Mouse (Mus musculus) kidney, embryonic 14.5 days (tissue): ENCODE measurements at regions not wholly inside any gene's neighbourhood (a gene's known extent, or its start where the extent isn't known, plus 50 kb on each side); places are given as distances from the start of the nearest gene placed in this dataset.

Source experiments
- ATAC-seq: fragments of 200-750 bp; cut with Nextera tagmentation; 2 replicates; pipeline ENCODE4 v1.8.0; 2017; ENCODE audit warnings: moderate number of reproducible peaks, mild to moderate bottlenecking, moderate TSS enrichment, moderate library complexity; ENCODE audit not compliant: low FRiP score, low TSS enrichment
- H3K27ac ChIP-seq: fragments of 300-500 bp; sonication (generic); 2 replicates; pipeline ENCODE4 v1.5.1; 2014; ENCODE audit warnings: low read depth, mild to moderate bottlenecking, low read length, moderate library complexity, mixed read lengths
- H3K27me3 ChIP-seq: fragments of 300-500 bp; sonication (generic); 2 replicates; pipeline ENCODE4 v1.6.1; 2014; ENCODE audit warnings: mild to moderate bottlenecking, low read length; ENCODE audit not compliant: control insufficient read depth, insufficient read depth
- H3K36me3 ChIP-seq: fragments of 300-500 bp; sonication (generic); 2 replicates; pipeline ENCODE4 v1.6.1; 2014; ENCODE audit warnings: low read length, mixed read lengths; ENCODE audit not compliant: control insufficient read depth, insufficient read depth
- H3K4me1 ChIP-seq: fragments of 300-500 bp; sonication (generic); 2 replicates; pipeline ENCODE4 v1.6.1; 2014; ENCODE audit warnings: low read length, mixed read lengths; ENCODE audit not compliant: control insufficient read depth, insufficient read depth
- H3K4me2 ChIP-seq: fragments of 300-500 bp; sonication (generic); replicated peaks from 2 replicates; pipeline ENCODE4 v1.6.1; 2014; ENCODE audit warnings: low read depth, mild to moderate bottlenecking, low read length
- H3K4me3 ChIP-seq: fragments of 300-500 bp; sonication (generic); 2 replicates; pipeline ENCODE4 v1.5.1; 2014; ENCODE audit warnings: mild to moderate bottlenecking, low read length
- H3K9ac ChIP-seq: fragments of 300-500 bp; sonication (generic); 2 replicates; pipeline ENCODE4 v1.6.1; 2014; ENCODE audit warnings: low read depth, mild to moderate bottlenecking, low read length, moderate library complexity
- H3K9me3 ChIP-seq: fragments of 300-500 bp; sonication (generic); 2 replicates; pipeline ENCODE4 v1.6.1; 2016; ENCODE audit warnings: low read length; ENCODE audit not compliant: control insufficient read depth
- WGBS: fragments of 180-500 bp; shearing (Covaris S2); extraction: QIAGEN DNeasy Blood & Tissue Kit; methylation state at CpG from one replicate; pipeline ENCODE4 v1.1.7; 2014; 5-methylcytosine and 5-hydroxymethylcytosine counted together

DNA sequence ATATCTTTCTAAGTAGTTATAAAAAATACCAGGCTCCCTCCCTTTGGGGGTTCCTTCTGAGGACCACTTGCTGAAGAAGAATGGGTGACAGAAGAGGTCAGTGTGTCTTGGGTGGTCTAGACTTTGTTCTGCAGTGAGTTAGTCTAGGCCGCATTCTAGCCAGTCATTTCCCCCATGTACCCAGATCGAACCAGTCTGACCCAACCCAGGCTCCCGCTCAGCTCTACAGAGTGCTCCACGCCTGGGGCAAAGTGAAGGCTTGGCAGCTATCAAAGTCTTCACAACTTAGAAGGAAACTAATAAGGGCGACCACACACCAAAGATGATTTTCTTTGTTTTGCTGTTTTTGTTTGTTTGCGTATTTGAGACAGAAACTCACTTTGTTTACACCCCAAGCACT is 92.4 kb upstream of the Marcks start:
- no peak for ATAC-seq
- Histone ChIP-seq H3K36me3 (no peaks in the 10 kb centered on the region), H3K9me3 (no peaks in the 10 kb centered on the region), H3K27ac (no peak overlapping the region), H3K4me2 (no peak overlapping the region), H3K4me1 (0 out of 2 replicates have a peak, but pooled peaks cover 3% of the 10 kb centered on the region), H3K4me3 (no peak overlapping the region), H3K27me3 (no peaks in the 10 kb centered on the region), H3K9ac (no peak overlapping the region)
- 84% methylated on average over 6 of the region's 6 CpGs for WGBS

DNA sequence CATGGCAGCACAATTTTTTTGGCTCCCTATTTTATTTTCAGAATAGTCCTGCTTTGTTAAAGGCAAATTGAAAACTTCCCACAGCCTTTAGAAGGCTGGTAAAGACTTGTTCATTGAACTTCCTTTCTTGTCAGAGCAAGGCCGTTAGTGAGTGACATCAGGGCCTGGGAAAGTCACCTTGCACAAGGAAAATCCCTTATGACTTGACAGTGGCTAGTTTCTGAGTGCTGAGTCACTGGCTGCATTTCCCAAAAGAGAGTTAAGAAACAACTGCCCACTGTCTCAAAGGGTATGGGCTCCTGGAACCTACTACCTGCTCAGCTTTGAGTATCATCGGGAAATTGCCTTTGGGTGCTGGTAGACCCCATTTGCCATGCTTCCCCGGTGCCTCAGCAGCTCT is 89.2 kb upstream of the Marcks start:
- 0 out of 2 replicates have a peak, but pooled peaks cover 3% of the 10 kb centered on the region for H3K4me1 ChIP-seq
- no peak overlapping the region for H3K9ac ChIP-seq
- ATAC-seq: no peak
- no peaks in the 10 kb centered on the region for H3K9me3 ChIP-seq
- H3K4me2 ChIP-seq: no peak overlapping the region
- H3K27me3 ChIP-seq: no peaks in the 10 kb centered on the region
- H3K4me3 ChIP-seq: no peak overlapping the region
- H3K27ac ChIP-seq: no peak overlapping the region
- no peaks in the 10 kb centered on the region for H3K36me3 ChIP-seq
- 79% methylated on average over 3 of the region's 3 CpGs for WGBS

DNA sequence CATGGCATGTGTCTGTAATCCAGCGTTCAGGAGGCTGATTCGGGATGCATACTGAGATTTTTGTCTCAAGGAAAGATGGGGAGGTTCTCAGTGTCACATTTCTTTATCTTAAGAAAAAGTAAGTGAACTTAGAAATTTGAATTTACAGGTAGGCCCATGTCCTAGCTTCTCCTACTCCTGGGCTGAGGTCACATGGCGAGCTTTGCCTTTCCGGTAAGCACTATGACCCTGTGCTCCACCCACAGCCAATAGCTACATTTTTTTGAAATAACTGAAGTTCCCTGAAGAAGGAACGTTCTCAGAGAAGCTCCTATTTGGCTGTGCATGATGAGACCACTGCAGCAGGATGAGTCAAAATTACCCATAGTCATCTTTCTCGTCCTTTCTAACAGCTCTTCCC is 83.0 kb upstream of the Marcks start:
- Histone ChIP-seq H3K4me1 (no peaks in the 10 kb centered on the region), H3K4me3 (no peak overlapping the region), H3K9me3 (no peaks in the 10 kb centered on the region), H3K27ac (no peak overlapping the region), H3K27me3 (no peaks in the 10 kb centered on the region), H3K9ac (no peak overlapping the region), H3K36me3 (no peaks in the 10 kb centered on the region), H3K4me2 (no peak overlapping the region)
- 81% methylated on average over 6 of the region's 6 CpGs for WGBS
- ATAC-seq: no peak

DNA sequence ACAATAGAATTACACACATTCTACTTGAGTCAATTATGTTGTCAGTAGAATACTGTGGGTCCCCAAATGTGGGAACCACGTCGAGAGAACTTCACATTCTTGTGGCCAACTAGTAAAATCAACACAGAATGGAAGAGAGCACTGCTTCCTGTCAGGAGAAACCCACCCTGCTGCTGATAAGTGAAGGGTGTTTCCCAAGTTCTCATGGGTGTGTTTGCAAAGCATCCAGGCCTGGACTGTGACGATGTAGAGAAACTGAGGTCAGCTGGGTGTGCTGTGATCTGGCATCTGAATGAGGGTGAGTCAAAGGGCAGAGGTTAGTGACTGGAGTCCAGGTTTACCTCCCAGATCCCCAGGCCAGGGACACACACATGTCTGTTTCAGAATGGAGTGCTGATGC is 81.7 kb upstream of the Marcks start:
- Histone ChIP-seq H3K36me3 (no peaks in the 10 kb centered on the region), H3K9ac (no peak overlapping the region), H3K4me3 (no peak overlapping the region), H3K4me2 (no peak overlapping the region), H3K4me1 (no peaks in the 10 kb centered on the region), H3K27me3 (no peaks in the 10 kb centered on the region), H3K9me3 (no peaks in the 10 kb centered on the region), H3K27ac (no peak overlapping the region)
- 63% methylated on average over 3 of the region's 3 CpGs for WGBS
- no peak for ATAC-seq

DNA sequence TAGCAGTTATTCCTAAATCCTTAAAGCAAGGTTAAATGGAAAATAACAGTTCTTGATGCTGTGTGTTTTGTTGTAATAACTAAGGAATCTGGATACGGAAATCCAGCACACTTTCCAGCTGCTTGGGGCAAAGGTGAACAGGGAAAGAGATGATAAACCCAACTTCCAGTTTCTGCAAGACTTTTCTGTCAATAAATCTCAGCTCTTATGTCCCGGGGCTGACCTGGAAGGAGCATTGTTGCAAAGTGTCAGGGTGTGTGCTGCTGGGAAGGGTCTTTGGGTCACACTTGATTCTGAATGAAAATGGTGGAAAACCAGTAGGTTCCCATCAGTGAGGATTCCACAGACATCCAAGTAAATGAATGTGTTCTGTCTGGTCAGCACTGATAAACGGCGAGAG is 81.2 kb upstream of the Marcks start:
- 52% methylated on average over 4 of the region's 4 CpGs for WGBS
- ATAC-seq: no peak
- Histone ChIP-seq H3K4me2 (no peak overlapping the region), H3K9ac (no peak overlapping the region), H3K36me3 (no peaks in the 10 kb centered on the region), H3K4me3 (no peak overlapping the region), H3K9me3 (no peaks in the 10 kb centered on the region), H3K27ac (no peak overlapping the region), H3K27me3 (no peaks in the 10 kb centered on the region), H3K4me1 (no peaks in the 10 kb centered on the region)

DNA sequence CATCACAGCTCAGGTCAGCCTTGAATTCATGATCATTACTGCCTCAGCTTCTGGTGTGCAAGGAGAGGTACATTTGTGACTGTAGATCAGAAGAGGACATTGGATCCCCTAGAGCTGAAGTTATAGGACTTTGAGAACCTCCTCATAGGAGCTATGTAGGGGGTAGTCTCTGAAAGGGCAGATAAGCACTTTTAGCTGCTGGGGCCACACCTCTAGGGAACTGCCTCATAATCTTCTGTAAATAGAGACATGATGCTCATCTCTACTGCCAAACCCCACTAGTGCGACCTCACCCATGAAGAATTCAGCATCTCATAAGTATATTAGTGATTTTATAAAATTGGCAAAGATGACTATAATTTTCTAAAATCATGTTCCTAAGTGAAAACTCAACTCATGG is 80.7 kb upstream of the Marcks start:
- Histone ChIP-seq H3K4me1 (no peaks in the 10 kb centered on the region), H3K36me3 (no peaks in the 10 kb centered on the region), H3K9me3 (no peaks in the 10 kb centered on the region), H3K4me2 (no peak overlapping the region), H3K27me3 (no peaks in the 10 kb centered on the region), H3K27ac (no peak overlapping the region), H3K4me3 (no peak overlapping the region), H3K9ac (no peak overlapping the region)
- ATAC-seq: no peak
- 97% methylated on average over 1 of the region's 1 CpGs for WGBS

DNA sequence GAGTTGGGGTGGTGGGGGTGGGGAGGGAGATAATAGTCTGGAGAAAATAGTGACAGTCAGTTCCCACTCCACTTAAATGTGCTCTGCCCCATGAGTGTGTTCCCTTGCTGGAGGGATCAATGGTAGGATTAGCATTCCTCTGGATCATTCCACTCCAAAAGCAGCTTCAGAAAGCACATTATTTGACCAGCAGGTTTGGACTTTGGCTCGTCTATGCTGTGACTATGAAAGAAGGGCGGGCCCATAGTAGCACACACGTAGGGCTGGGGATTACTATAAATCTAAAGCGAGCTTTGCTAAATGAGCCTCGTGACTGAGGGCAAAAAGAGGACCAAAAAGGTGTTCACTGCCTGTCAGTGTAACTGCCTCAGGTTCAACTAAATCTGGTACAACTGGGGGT is 75.9 kb upstream of the Marcks start:
- Histone ChIP-seq H3K27ac (no peak overlapping the region), H3K4me3 (no peak overlapping the region), H3K9ac (no peak overlapping the region), H3K36me3 (no peaks in the 10 kb centered on the region), H3K9me3 (no peaks in the 10 kb centered on the region), H3K4me1 (no peaks in the 10 kb centered on the region), H3K4me2 (no peak overlapping the region), H3K27me3 (no peaks in the 10 kb centered on the region)
- 66% methylated on average over 5 of the region's 5 CpGs for WGBS
- no peak for ATAC-seq

DNA sequence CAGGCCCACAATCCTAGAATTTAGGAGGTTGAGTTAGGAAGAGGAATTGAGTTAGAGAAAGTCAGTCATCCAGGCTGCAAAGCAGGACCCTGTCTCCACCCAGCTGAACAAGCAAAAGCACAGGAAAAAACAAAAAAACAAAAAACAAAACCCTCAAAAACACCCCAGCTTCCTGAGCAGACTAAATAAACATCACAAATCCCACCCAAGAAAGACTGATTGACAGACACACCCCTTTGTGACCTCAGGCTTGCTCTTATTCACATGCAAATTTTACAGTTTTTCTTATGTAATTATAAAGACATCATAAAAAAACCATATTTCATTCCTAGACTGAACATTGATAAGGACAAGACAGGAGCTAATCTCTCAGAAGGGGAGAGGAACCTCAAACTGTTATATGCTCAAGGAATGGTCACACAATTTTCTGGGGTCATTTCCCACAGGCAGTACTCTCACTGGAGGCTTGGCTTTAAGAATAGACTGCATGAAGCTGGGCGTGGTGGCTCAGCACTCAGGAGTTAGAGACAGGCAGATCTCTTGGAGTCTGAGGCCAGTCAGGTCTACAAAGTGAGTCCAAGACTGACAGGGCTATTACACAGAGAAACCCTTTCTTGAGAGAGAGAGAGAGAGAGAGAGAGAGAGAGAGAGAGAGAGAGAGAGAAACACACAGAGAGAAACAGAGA is 73.8 kb upstream of the Marcks start:
- Histone ChIP-seq H3K36me3 (no peaks in the 10 kb centered on the region), H3K4me3 (no peak overlapping the region), H3K9ac (no peak overlapping the region), H3K4me2 (no peak overlapping the region), H3K4me1 (no peaks in the 10 kb centered on the region), H3K27ac (no peak overlapping the region), H3K27me3 (no peaks in the 10 kb centered on the region), H3K9me3 (no peaks in the 10 kb centered on the region)
- WGBS: 40% methylated on average over 1 of the region's 1 CpGs
- no peak for ATAC-seq

DNA sequence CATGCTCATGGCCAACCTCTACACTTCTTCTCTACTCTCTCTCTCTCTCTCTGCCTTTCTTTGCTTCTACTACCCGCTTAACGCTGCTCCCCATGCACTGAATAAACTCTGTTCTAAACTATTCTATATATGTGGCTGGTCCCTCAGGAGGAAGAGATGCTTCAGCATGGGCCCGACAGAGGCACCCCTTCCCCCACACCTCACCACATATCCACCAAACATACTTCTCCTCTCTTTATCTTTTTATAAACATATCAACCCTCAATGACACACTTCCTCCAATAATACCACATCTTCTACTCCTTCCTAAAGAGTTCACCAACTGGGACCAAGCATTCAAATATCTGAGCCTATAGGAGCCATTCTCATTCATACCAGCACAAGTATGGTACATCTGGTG is 72.6 kb upstream of the Marcks start:
- Histone ChIP-seq H3K4me1 (no peaks in the 10 kb centered on the region), H3K9ac (no peak overlapping the region), H3K36me3 (no peaks in the 10 kb centered on the region), H3K9me3 (no peaks in the 10 kb centered on the region), H3K4me2 (no peak overlapping the region), H3K4me3 (no peak overlapping the region), H3K27ac (no peak overlapping the region), H3K27me3 (no peaks in the 10 kb centered on the region)
- no peak for ATAC-seq
- 91% methylated on average over 3 of the region's 3 CpGs for WGBS
